Mouse (Mus musculus): ENCODE measurements around the gene Dbt. TPM values are rescaled to one million over a fixed set of nuclear protein-coding genes. Genes with fewer than 3 reads are reported as not detected.
"Not testable (repeated sequence)": the region's sequence is repeated elsewhere in the genome, so short reads cannot be mapped to it uniquely, and the experiment has no call there.

The Dbt gene
- total RNA-seq, 2 experiments from 2014 or later, result 16.1 to 16.9 TPM

GRCm38 (mm10) chr3:116537200-116537573, 24.3 kb downstream of the Dbt start:
- no peak for DNase-seq (ENCODE audit: low spot score in 2 of 2)

GRCm38 (mm10) chr3:116542070-116542469, 29.2 kb downstream of the Dbt start:
- no peak for DNase-seq (ENCODE audit: low spot score in 2 of 2)

- DNase-seq (ENCODE audit: low spot score in 2 of 2), result no peak
Observed at GRCm38 (mm10) chr3:116542532-116542931, 29.7 kb downstream of the Dbt start.

- DNase-seq (ENCODE audit: low spot score in 2 of 2), result no peak
Observed at GRCm38 (mm10) chr3:116547430-116547829, 34.6 kb downstream of the Dbt start.

GRCm38 (mm10) chr3:116551362-116551761, 38.5 kb downstream of the Dbt start:
- no peak for DNase-seq (ENCODE audit: low spot score in 2 of 2)

GRCm38 (mm10) chr3:116561315-116561714, 48.4 kb downstream of the Dbt start:
- DNase-seq (ENCODE audit: low spot score in 2 of 2), result not testable (repeated sequence)

GRCm38 (mm10) chr3:116562408-116563094, 49.7 kb downstream of the Dbt start, which contains the start of gene Lrrc39:
Lrrc39 (plus strand) TSS chr3:116562973.
- DNase-seq (ENCODE audit: low spot score in 2 of 2), result no peak

GRCm38 (mm10) chr3:116563095-116563492, 50.2 kb downstream of the Dbt start:
- no peak for DNase-seq (ENCODE audit: low spot score in 2 of 2)

GRCm38 (mm10) chr3:116570628-116571027, 57.8 kb downstream of the Dbt start:
- DNase-seq (ENCODE audit: low spot score in 2 of 2), result no peak

GRCm38 (mm10) chr3:116577286-116577685, 64.4 kb downstream of the Dbt start:
- DNase-seq (ENCODE audit: low spot score in 2 of 2), result no peak

- DNase-seq (ENCODE audit: low spot score in 2 of 2), result no peak
Observed at GRCm38 (mm10) chr3:116582201-116582600, 69.3 kb downstream of the Dbt start.

GRCm38 (mm10) chr3:116594076-116594727, 81.3 kb downstream of the Dbt start:
- no peak for DNase-seq (ENCODE audit: low spot score in 2 of 2)

GRCm38 (mm10) chr3:116594728-116595602, 82.1 kb downstream of the Dbt start, which contains the start of gene Sass6:
Sass6 (plus strand) TSS chr3:116594982.
- peak; percentile 97 to 100 for DNase-seq (ENCODE audit: low spot score in 2 of 2)

GRCm38 (mm10) chr3:116595603-116595991, 82.7 kb downstream of the Dbt start:
- DNase-seq (ENCODE audit: low spot score in 2 of 2), result no peak

Other genes with a start within 250 kb of the Dbt start
- 10 to 100 TPM; 11.8 to 15.8 TPM for gene Cdc14a, start 89.0 kb upstream of the Dbt start, total RNA-seq (2021)
- 10 to 100 TPM; 29.8 to 30.1 TPM for gene Rtca, start 4.9 kb upstream of the Dbt start, total RNA-seq (2021)
- 10 to 100 TPM; 37.8 to 38.6 TPM for gene Lrrc39, start 49.9 kb downstream of the Dbt start, total RNA-seq (2021)
- gene Sass6, start 81.9 kb downstream of the Dbt start, total RNA-seq (2021), result 1 to 10 TPM; 6.3 to 7.8 TPM
- 10 to 100 TPM; 11.2 to 13.0 TPM for gene Trmt13, start 101.5 kb downstream of the Dbt start, total RNA-seq (2021)
- gene Mfsd14a, start 149.6 kb downstream of the Dbt start, total RNA-seq (2021), result 10 to 100 TPM; 26.6 TPM
- not detected for gene Gm43191, start 168.2 kb downstream of the Dbt start, total RNA-seq (2021)
- 10 to 100 TPM; 12.6 to 15.6 TPM for gene Slc35a3, start 199.8 kb downstream of the Dbt start, total RNA-seq (2021)

Measured in gastrocnemius, postnatal 4 days (tissue).